Mouse (Mus musculus) kidney, postnatal 0 days (tissue): ENCODE results near the gene Sptbn1. TPM values are rescaled to one million over a fixed set of nuclear protein-coding genes. Genes with fewer than 3 reads are reported as not detected.

Source experiments
- ATAC-seq: fragments of 200-750 bp; cut with Nextera tagmentation; replicated peaks from 2 replicates; pipeline ENCODE4 v1.8.0; 2017; ENCODE audit warnings: low read depth, moderate number of reproducible peaks, moderate TSS enrichment, moderate library complexity; ENCODE audit not compliant: low FRiP score
- DNase-seq: peaks from one replicate; pipeline ENCODE4 v3.0.0-alpha.2; 2016; ENCODE audit warnings: low spot score
- H3K27ac ChIP-seq: fragments of 300-500 bp; sonication (generic); 2 replicates; pipeline ENCODE4 v1.5.1; 2014; ENCODE audit warnings: mild to moderate bottlenecking
- H3K27me3 ChIP-seq: fragments of 300-500 bp; sonication (generic); 2 replicates; pipeline ENCODE4 v1.6.1; 2014; ENCODE audit warnings: low read length, mixed read lengths; ENCODE audit not compliant: insufficient read depth
- H3K36me3 ChIP-seq: fragments of 300-500 bp; sonication (generic); 2 replicates; pipeline ENCODE4 v1.6.1; 2014; ENCODE audit warnings: low read length, mixed read lengths; ENCODE audit not compliant: insufficient read depth
- H3K4me1 ChIP-seq: fragments of 300-500 bp; sonication (generic); replicated peaks from 2 replicates; pipeline ENCODE4 v1.6.1; 2014; ENCODE audit warnings: antibody characterized with exemption, low read length, mixed read lengths; ENCODE audit not compliant: insufficient read depth
- H3K4me2 ChIP-seq: fragments of 300-500 bp; sonication (generic); 2 replicates; pipeline ENCODE4 v1.6.1; 2014; ENCODE audit warnings: mild to moderate bottlenecking, low read length, moderate library complexity, mixed read lengths
- H3K4me3 ChIP-seq: fragments of 300-500 bp; sonication (generic); replicated peaks from 2 replicates; pipeline ENCODE4 v1.5.1; 2014; ENCODE audit warnings: low read depth, low read length
- H3K9ac ChIP-seq: fragments of 300-500 bp; sonication (generic); 2 replicates; pipeline ENCODE4 v1.6.1; 2014; ENCODE audit warnings: low read depth, low read length
- H3K9me3 ChIP-seq: fragments of 300-500 bp; sonication (generic); replicated peaks from 2 replicates; pipeline ENCODE4 v1.6.1; 2016; ENCODE audit warnings: low read length, inconsistent platforms, mixed read lengths
- CTCF ChIP-seq: IDR thresholded peaks from 2 replicates; pipeline ENCODE4 v1.5.1; 2016; ENCODE audit warnings: antibody characterized with exemption, low read depth, mild to moderate bottlenecking, moderate library complexity
- WGBS: fragments of 180-500 bp; shearing (Covaris S2); extraction: QIAGEN DNeasy Blood & Tissue Kit; methylation state at CpG from one replicate; pipeline ENCODE4 v1.1.7; 2014; 5-methylcytosine and 5-hydroxymethylcytosine counted together
- polyA plus RNA-seq: library from polyadenylated mRNA; unstranded; fragments of >200 nt; fragmentation: Nextera tagmentation; extraction: Ambion mirVana; gene quantifications from 2 replicates; pipeline ENCODE4 v1.2.1, GENCODE M21; 2015

Sptbn1 gene
- polyA plus RNA-seq, 1 experiment from 2014 or later = 119 TPM

- Histone ChIP-seq H3K9me3 (no peaks in the 10 kb centered on the region), H3K36me3 (no peaks in the 10 kb centered on the region), H3K4me1 (peaks cover 13% of the 10 kb centered on the region), H3K27ac (no peak overlapping the region), H3K4me2 (no peak overlapping the region), H3K4me3 (no peak overlapping the region), H3K9ac (no peak overlapping the region), H3K27me3 (no peaks in the 10 kb centered on the region)
- no peak for TF ChIP-seq CTCF
- ATAC-seq = no peak
- DNase-seq = no peak
These were observed 43.4 kb downstream of the Sptbn1 start for GRCm38 (mm10) chr11:30224599-30224998.

GRCm38 (mm10) chr11:30222636-30223035 is 45.3 kb downstream of the Sptbn1 start:
- Histone ChIP-seq H3K27me3 (no peaks in the 10 kb centered on the region), H3K9me3 (no peaks in the 10 kb centered on the region), H3K4me1 (peaks cover 13% of the 10 kb centered on the region), H3K9ac (no peak overlapping the region), H3K27ac (no peak overlapping the region), H3K36me3 (peaks cover 3% of the 10 kb centered on the region; the same call in 1 of the 2 replicates), H3K4me2 (no peak overlapping the region), H3K4me3 (no peak overlapping the region)
- ATAC-seq (peak; percentile 65), DNase-seq (peak; percentile 55)
- 39% methylated on average over 2 of the region's 2 CpGs for WGBS
- TF ChIP-seq CTCF = peak; percentile 72

GRCm38 (mm10) chr11:30221043-30221442 is 46.9 kb downstream of the Sptbn1 start:
- Histone ChIP-seq H3K9ac (no peak overlapping the region), H3K4me1 (peaks cover 13% of the 10 kb centered on the region), H3K9me3 (no peaks in the 10 kb centered on the region), H3K4me3 (no peak overlapping the region), H3K27me3 (no peaks in the 10 kb centered on the region), H3K27ac (no peak overlapping the region), H3K4me2 (no peak overlapping the region), H3K36me3 (peaks cover 7% of the 10 kb centered on the region; the same call in 1 of the 2 replicates)
- ATAC-seq (no peak), DNase-seq (no peak)
- no peak for TF ChIP-seq CTCF
- 84% methylated on average over 5 of the region's 5 CpGs for WGBS

GRCm38 (mm10) chr11:30218386-30218785 is 49.6 kb downstream of the Sptbn1 start:
- Histone ChIP-seq H3K4me1 (peaks cover 10% of the 10 kb centered on the region), H3K4me2 (no peak overlapping the region), H3K9me3 (no peaks in the 10 kb centered on the region), H3K36me3 (peaks cover 8% of the 10 kb centered on the region; the same call in 1 of the 2 replicates), H3K27ac (no peak overlapping the region), H3K4me3 (no peak overlapping the region), H3K9ac (no peak overlapping the region), H3K27me3 (no peaks in the 10 kb centered on the region)
- ATAC-seq (no peak), DNase-seq (no peak)
- no peak for TF ChIP-seq CTCF
- WGBS = 95% methylated on average over 1 of the region's 1 CpGs

GRCm38 (mm10) chr11:30217496-30217895 is 50.5 kb downstream of the Sptbn1 start:
- Histone ChIP-seq H3K9me3 (no peaks in the 10 kb centered on the region), H3K27ac (no peak overlapping the region), H3K4me1 (peaks cover 10% of the 10 kb centered on the region), H3K36me3 (peaks cover 8% of the 10 kb centered on the region; the same call in 1 of the 2 replicates), H3K27me3 (no peaks in the 10 kb centered on the region), H3K4me3 (no peak overlapping the region), H3K4me2 (no peak overlapping the region), H3K9ac (no peak overlapping the region)
- no peak for ATAC-seq
- no peak for DNase-seq
- 78% methylated on average over 1 of the region's 1 CpGs for WGBS
- no peak for TF ChIP-seq CTCF

DNA sequence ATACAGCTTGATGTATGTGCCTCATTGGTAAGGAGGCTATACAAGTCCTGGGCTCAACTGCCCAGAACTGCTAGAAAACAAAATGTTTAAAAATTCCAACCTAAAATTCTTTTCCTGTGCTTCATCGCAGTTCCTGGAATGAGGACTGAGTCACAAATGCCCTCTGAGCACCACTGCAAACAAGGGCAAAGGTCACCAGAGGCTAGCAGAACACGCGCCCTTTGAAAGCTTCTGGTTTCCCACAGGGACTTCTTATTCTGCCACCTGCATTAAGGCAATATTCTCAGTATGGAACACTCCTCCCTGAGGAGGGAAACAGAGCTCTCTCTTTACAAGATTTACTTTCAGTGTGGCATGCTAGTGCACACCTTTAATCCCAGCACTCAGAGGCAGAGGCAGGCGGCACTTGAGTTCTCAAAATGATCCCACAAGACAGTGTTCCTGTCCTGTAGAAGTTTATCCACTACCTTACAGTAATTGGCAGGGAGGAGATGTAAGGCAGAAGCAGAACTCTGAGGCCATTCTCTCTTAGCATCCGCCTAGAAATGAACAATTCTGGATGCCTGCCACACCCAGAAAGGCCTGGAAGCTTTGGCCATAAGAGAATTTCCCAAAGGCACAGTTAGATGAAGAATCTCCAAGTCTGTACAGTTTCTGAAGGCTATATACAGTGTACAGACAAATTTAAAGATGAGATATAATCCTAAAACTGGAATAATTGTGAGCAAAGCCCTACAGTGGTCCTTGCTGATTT is 56.1 kb downstream of the Sptbn1 start:
- Histone ChIP-seq H3K4me1 (peaks cover 9% of the 10 kb centered on the region), H3K4me3 (no peak overlapping the region), H3K9ac (no peak overlapping the region), H3K27me3 (no peaks in the 10 kb centered on the region), H3K36me3 (0 out of 2 replicates have a peak, but pooled peaks cover 5% of the 10 kb centered on the region), H3K9me3 (no peaks in the 10 kb centered on the region), H3K27ac (0 out of 2 replicates have a peak overlapping the region, but pooled peaks have one; percentile 33), H3K4me2 (no peak overlapping the region)
- 0 out of 2 replicates have a peak, but pooled peaks have one; percentile 37 for ATAC-seq
- 56% methylated on average over 5 of the region's 5 CpGs for WGBS
- peak; percentile 31 for DNase-seq
- no peak for TF ChIP-seq CTCF
